Mouse (Mus musculus) intestine, embryonic 15.5 days (tissue): ENCODE results near the gene Nos2. TPM values are rescaled to one million over a fixed set of nuclear protein-coding genes. Genes with fewer than 3 reads are reported as not detected.
A peak's percentile ranks its signal among the peaks of the same experiment; 100 is the strongest.
"Not testable (repeated sequence)": the region's sequence is repeated elsewhere in the genome, so short reads cannot be mapped to it uniquely, and the experiment has no call there.

Experiments used
- ATAC-seq: fragments of 200-750 bp; cut with Nextera tagmentation; 2 replicates; pipeline ENCODE4 v1.8.0; 2017; ENCODE audit warnings: moderate TSS enrichment, moderate library complexity
- H3K27ac ChIP-seq: fragments of 300-500 bp; sonication (generic); 2 replicates; pipeline ENCODE4 v1.5.1; 2015; ENCODE audit warnings: mild to moderate bottlenecking, inconsistent platforms
- H3K27me3 ChIP-seq: fragments of 300-500 bp; sonication (generic); replicated peaks from 2 replicates; pipeline ENCODE4 v1.6.1; 2015; ENCODE audit warnings: inconsistent platforms
- H3K36me3 ChIP-seq: fragments of 300-500 bp; sonication (generic); 2 replicates; pipeline ENCODE4 v1.6.1; 2015; ENCODE audit warnings: inconsistent platforms
- H3K4me1 ChIP-seq: fragments of 300-500 bp; sonication (generic); replicated peaks from 2 replicates; pipeline ENCODE4 v1.6.1; 2015; ENCODE audit warnings: inconsistent platforms
- H3K4me2 ChIP-seq: fragments of 300-500 bp; sonication (generic); replicated peaks from 2 replicates; pipeline ENCODE4 v1.6.1; 2015; ENCODE audit warnings: mild to moderate bottlenecking, inconsistent platforms
- H3K4me3 ChIP-seq: fragments of 300-500 bp; sonication (generic); replicated peaks from 2 replicates; pipeline ENCODE4 v1.5.1; 2015; ENCODE audit warnings: inconsistent platforms
- H3K9ac ChIP-seq: fragments of 300-500 bp; sonication (generic); 2 replicates; pipeline ENCODE4 v1.6.1; 2015; ENCODE audit warnings: inconsistent platforms
- H3K9me3 ChIP-seq: fragments of 300-500 bp; sonication (generic); 2 replicates; pipeline ENCODE4 v1.6.1; 2016; ENCODE audit warnings: inconsistent platforms
- WGBS: fragments of 180-500 bp; shearing (Covaris S2); methylation state at CpG from one replicate; pipeline ENCODE4 v1.1.7; 2015; 5-methylcytosine and 5-hydroxymethylcytosine counted together
- polyA plus RNA-seq: library from polyadenylated mRNA; unstranded; fragments of >200 nt; fragmentation: Nextera tagmentation; extraction: Ambion mirVana; gene quantifications from 2 replicates; pipeline ENCODE4 v1.2.1, GENCODE M21; 2015

Gene Nos2
- polyA plus RNA-seq, 1 experiment from 2014 or later, result 1.1 TPM

DNA sequence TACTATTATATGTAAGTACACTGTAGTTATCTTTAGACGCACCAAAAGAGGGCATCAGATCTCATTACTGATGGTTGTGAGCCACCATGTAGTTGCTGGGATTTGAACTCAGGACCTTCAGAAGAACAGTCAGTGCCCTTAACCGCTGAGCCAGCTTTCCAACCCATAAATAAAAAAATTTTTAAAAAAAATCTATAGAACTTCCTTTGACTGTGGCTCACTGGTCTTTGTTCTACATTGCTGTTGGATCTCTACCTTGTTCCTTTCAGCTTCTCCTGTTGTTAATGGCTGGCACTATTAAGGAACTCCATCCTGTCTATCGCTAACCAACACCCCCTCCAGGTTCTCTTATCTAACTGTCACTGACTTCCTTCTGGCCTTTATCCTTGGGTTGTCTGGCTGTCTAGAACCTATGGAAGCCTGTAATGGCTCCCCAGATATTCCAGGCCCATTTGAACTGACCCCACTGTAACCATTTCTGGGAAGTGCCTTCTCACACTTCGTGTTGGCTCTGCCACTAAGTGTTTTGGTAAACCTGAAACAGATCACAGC is 59.6 kb downstream of the Nos2 start:
- 62% methylated on average over 4 of the region's 4 CpGs for WGBS

DNA sequence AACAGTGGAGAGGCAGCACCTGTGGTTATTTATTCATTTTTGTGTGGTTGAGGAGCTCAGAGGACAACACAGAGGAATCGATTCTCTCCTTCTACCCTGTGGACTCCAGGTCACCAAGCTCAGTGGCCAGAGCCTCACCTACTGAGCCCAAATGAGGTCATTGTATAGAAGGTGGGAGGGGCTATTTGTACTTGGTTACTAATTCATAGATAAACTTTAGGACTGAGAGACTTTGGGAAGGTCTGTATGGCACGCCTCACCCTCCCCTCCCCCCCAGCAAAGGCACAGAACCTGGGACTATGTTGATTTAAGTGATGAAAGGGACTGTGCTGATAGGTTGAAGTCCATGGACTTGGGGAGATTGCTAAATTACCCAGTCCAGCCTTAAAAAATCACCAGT is 61.5 kb downstream of the Nos2 start:
- Histone ChIP-seq H3K36me3 (no peaks in the 10 kb centered on the region), H3K4me1 (peaks cover 10% of the 10 kb centered on the region; the same call in 1 of the 2 replicates), H3K9ac (no peak overlapping the region), H3K27me3 (no peaks in the 10 kb centered on the region), H3K4me2 (no peak overlapping the region), H3K4me3 (no peak overlapping the region), H3K27ac (0 out of 2 replicates have a peak overlapping the region, but pooled peaks have one; percentile 18), H3K9me3 (no peaks in the 10 kb centered on the region)
- WGBS, result 60% methylated on average over 2 of the region's 2 CpGs
- ATAC-seq, result peak; percentile 86

More for the DNA sequence above, 59.6 kb downstream of the Nos2 start:
- no peak overlapping the region for H3K4me2 ChIP-seq
- H3K27ac ChIP-seq, result no peak overlapping the region
- ATAC-seq, result no peak
- no peak overlapping the region for H3K4me3 ChIP-seq
- no peaks in the 10 kb centered on the region for H3K27me3 ChIP-seq
- H3K36me3 ChIP-seq, result no peaks in the 10 kb centered on the region
- H3K9ac ChIP-seq, result no peak overlapping the region
- peaks cover 8% of the 10 kb centered on the region; the same call in 1 of the 2 replicates for H3K4me1 ChIP-seq
- H3K9me3 ChIP-seq, result no peaks in the 10 kb centered on the region

DNA sequence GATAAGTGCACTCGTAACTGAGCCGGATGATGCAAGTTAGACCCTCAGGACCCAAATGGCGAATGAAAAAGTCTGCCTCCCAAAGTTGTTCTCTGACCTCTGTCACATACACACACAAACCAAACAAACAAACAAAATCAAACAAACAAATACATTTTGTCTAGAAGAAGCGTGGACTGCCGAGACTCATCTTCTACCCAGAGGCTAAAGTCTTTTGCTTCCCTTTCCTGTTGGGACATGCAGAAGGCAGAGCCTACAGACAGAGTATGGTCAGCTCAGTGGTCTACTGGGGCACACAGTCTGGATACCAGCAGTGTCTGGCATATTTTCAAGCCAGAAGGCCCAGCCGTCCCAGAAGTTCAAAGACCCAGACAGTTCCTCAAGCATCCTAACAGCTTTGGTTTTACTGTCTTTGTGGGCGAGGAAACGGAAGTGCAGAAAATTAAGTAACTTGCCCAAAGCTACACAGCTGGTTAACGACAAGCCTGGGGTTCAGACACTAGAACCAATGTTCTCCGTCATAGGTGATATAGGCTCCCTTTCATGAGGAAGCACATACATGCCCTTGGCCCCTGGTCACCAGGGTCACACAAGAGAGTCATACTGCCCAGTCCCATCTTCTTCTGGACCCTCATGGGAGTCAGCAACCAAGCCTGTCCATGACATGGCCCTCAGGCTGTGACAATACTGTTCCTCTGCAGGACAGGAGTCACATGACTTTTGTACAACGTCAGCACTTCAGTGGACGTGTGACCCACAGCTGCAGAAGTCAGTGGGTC is 62.1 kb downstream of the Nos2 start:
- ATAC-seq, result no peak
- WGBS, result 62% methylated on average over 12 of the region's 12 CpGs
- H3K4me1 ChIP-seq, result peaks cover 10% of the 10 kb centered on the region; the same call in 1 of the 2 replicates
- H3K9ac ChIP-seq, result no peak overlapping the region
- H3K4me3 ChIP-seq, result no peak overlapping the region
- H3K27me3 ChIP-seq, result no peaks in the 10 kb centered on the region
- no peaks in the 10 kb centered on the region for H3K36me3 ChIP-seq
- H3K4me2 ChIP-seq, result peak overlapping the region; percentile 15; the same call in 1 of the 2 replicates
- H3K27ac ChIP-seq, result peak overlapping the region; percentile 45; the same call in 1 of the 2 replicates
- no peaks in the 10 kb centered on the region for H3K9me3 ChIP-seq

DNA sequence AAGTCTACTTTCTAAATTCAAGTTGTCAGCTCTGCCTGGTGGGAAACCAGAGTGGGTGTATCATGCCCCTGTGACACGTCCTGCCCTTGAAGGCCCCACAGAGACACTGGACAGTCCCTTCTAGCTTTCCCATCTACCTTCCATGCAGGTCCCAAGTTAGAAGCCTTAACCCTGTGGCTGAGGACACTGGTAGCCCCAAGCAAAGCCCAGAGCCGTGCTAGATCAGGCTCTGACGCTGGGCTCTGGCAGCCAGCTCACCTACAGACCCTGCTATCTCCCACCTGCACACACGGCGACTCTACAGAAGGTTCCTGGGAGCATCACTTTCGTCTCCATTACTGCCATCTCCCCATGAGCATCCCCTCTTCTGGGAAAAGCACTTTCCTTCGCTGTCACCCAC is 63.0 kb downstream of the Nos2 start:
- Histone ChIP-seq H3K27me3 (no peaks in the 10 kb centered on the region), H3K4me3 (peak overlapping the region; percentile 24; the same call in 1 of the 2 replicates), H3K4me1 (peaks cover 10% of the 10 kb centered on the region; the same call in 1 of the 2 replicates), H3K27ac (0 out of 2 replicates have a peak overlapping the region, but pooled peaks have one; percentile 23), H3K9ac (no peak overlapping the region), H3K36me3 (no peaks in the 10 kb centered on the region), H3K4me2 (peak overlapping the region; percentile 38), H3K9me3 (no peaks in the 10 kb centered on the region)
- 79% methylated on average over 7 of the region's 7 CpGs for WGBS
- no peak for ATAC-seq

DNA sequence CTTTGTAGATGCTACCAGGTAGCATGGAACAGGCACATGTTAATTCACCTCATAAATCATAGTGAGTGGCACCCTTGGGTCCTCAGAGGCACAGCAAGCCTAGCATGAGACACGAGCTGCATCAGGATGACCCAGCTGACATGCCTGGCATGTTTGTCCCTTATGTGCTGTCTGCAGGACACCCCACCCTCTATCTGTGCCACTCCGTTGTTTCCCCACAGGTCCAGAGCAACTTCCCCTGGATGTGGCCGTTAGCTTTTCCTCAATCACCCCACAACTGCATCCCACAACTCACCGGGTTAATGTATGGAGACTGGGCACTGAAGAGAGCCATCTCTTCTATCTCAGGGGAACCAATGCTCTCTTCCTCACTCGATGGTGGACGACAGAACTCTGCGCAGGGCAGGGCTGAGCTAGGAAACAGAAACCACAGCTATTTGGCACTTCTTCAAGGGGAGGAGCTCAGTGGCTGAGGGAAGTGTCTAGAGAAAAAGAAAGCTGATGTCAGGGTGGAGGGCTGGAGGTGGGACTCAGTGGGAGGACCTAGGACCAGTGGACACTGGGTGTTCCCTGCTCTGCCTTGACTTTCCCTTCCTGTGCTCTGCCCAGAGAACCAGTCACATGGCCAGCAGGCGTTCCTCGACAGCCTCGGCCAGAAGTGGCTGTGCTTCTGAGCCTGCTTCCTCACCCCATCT is 64.0 kb downstream of the Nos2 start, which contains the start of gene Lgals9:
TSS of gene Lgals9 (minus strand) at position 464 of the 695 bp plus-strand sequence.
- ATAC-seq, result peak; percentile 66
- Histone ChIP-seq H3K27ac (peak within 1 kb of the TSS; percentile 38), H3K4me1 (peaks cover 10% of the 10 kb centered on the region; the same call in 1 of the 2 replicates), H3K27me3 (no peaks in the 10 kb centered on the region), H3K9me3 (no peaks in the 10 kb centered on the region), H3K36me3 (no peaks in the 10 kb centered on the region), H3K4me3 (peak within 1 kb of the TSS; percentile 24), H3K4me2 (peak within 1 kb of the TSS; percentile 38), H3K9ac (no peak within 1 kb of the TSS)
- 37% methylated on average over 10 of the region's 10 CpGs for WGBS

DNA sequence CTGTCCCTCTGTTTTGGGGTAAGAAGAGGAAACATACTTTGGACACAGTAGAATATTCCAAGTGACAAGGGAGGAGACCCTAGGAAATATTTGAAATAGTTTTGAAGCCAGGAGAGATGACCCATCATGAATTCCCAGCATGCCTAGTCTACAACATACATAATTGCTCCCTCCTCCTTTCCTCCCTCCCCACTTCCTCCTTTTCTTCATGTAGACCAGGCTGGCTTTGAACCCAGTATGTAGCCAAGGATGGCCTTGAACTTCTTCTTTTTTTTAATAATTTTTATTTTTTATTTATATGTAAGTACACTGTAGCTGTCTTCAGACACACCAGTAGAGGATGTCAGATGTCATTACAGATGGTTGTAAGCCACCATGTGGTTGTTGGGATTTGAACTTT is 64.9 kb downstream of the Nos2 start:
- ATAC-seq, result no peak
- Histone ChIP-seq H3K27ac (no peak overlapping the region), H3K36me3 (no peaks in the 10 kb centered on the region), H3K4me1 (peaks cover 10% of the 10 kb centered on the region; the same call in 1 of the 2 replicates), H3K4me3 (no peak overlapping the region), H3K9ac (no peak overlapping the region), H3K27me3 (no peaks in the 10 kb centered on the region), H3K9me3 (no peaks in the 10 kb centered on the region), H3K4me2 (no peak overlapping the region)

DNA sequence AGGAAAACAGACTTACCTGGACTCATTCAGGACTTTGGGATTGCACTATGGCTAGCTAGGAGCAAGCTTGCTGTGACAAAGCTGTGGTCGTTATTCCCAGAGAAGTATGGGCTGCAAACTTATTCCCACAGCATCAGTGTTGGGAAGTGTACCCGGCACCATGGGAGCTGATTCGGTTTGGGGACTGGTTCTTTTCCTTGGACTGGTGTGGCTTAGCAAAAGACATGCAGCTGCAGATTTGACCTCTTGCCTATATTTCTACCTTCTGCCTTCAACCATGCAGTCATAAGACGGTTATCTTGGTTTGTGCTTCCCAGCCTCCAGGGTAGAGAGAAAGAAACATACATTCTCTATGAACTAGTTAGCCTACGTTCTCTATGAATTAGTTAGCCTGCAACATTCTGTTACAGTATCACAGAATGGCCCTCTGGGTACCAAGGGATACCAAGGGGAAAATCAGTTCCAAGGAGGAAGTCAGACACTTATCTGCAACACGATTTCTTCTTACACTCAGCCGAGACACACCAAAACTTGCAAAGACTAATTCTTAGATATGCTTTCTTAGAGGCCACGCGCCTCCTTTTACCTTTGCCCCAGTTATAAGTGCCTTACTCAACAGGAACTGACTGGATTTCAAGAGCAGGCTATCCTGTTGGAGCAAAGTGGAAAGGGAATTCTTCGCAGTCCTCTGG is 65.9 kb downstream of the Nos2 start:
- Histone ChIP-seq H3K4me2 (no peak overlapping the region), H3K9me3 (no peaks in the 10 kb centered on the region), H3K4me3 (no peak overlapping the region), H3K36me3 (no peaks in the 10 kb centered on the region), H3K27ac (peak overlapping the region; percentile 44), H3K9ac (no peak overlapping the region), H3K27me3 (no peaks in the 10 kb centered on the region), H3K4me1 (peaks cover 10% of the 10 kb centered on the region; the same call in 1 of the 2 replicates)
- no peak for ATAC-seq
- 78% methylated on average over 10 of the region's 10 CpGs for WGBS

DNA sequence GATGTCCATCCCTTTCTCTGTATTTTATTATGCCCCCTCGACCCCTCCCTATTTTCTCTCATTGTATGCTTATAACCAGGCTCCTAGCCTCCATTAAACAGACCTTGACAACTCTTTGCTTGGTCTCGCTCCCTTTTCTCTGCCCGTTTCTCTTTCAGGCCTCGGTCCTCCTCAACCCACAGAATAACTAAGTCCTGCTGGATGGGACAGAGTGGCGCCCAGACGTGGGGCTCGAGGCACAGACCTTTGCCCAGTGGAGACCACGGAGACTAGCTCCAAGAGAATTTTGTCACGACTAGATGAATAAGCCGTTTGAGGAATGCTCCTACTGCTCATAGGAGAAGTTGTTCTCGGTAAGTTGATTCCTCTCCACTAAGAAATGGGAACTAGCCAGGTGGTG is 68.6 kb downstream of the Nos2 start:
- ATAC-seq, H3K9me3 ChIP-seq, H3K9ac ChIP-seq, H3K27me3 ChIP-seq, H3K36me3 ChIP-seq, H3K4me2 ChIP-seq, H3K27ac ChIP-seq, H3K4me3 ChIP-seq, H3K4me1 ChIP-seq: not testable (repeated sequence)
- 93% methylated on average over 11 of the region's 11 CpGs for WGBS

DNA sequence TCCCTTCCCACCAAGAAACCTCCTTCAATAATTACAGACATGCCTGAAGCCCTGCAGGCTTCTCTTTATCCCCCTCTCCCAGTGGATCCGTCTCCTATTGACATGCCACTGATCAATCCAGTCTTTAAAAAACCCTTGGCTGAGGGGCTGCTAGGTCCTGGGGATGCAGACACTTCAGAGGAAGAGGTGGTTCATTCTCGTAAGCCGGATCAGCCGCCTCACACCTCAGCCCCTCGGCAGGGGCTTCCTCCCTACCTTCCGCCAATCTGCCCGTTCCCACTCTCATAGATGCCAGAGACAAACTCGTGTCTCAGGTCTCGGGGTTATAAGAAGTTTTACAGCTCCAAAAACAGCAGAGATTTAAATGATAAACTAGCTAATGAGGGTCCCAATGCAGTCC is 69.5 kb downstream of the Nos2 start:
- H3K27ac ChIP-seq, result no peak overlapping the region
- H3K9me3 ChIP-seq, result no peaks in the 10 kb centered on the region
- no peak overlapping the region for H3K9ac ChIP-seq
- 0 out of 2 replicates have a peak, but pooled peaks cover 3% of the 10 kb centered on the region for H3K4me1 ChIP-seq
- no peaks in the 10 kb centered on the region for H3K36me3 ChIP-seq
- WGBS, result 92% methylated on average over 9 of the region's 9 CpGs
- H3K4me3 ChIP-seq, result no peak overlapping the region
- no peak overlapping the region for H3K4me2 ChIP-seq
- ATAC-seq, result no peak
- no peaks in the 10 kb centered on the region for H3K27me3 ChIP-seq

DNA sequence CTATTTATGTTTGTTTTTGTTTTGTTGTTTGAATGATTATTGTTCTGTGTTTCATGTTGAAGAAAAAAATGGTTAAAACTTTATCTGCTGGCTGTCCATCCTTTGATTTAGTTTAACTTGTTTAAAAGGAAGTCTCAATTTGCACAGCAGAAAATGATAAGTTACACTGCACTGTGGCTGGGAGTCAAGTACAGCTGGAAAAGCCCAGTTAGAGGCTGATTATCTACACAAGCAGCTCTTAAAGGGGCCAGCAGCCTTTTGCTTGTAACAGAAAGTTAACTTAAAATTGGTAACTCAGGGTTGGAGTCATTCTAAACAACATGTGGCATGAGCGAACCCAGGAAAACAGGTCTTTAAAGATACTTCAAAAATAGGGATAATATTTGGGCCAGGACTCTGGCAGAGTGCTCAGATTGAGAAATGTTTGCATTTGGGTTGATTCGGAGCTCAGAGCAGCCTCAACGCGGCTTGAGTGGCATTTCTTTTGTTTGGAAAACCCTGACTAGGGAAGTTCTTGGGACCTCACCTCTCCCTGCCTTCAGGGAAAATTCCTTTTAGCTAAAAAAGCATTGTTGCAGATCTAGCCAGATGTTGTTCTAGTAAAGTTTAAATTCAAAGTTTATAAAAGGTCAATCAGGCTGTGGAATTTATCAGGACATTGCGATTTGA is 70.4 kb downstream of the Nos2 start:
- H3K4me1 ChIP-seq, H3K4me3 ChIP-seq, H3K27ac ChIP-seq, H3K4me2 ChIP-seq, H3K27me3 ChIP-seq, H3K9ac ChIP-seq, ATAC-seq, H3K9me3 ChIP-seq, H3K36me3 ChIP-seq: not testable (repeated sequence)
- WGBS, result 81% methylated on average over 5 of the region's 5 CpGs

DNA sequence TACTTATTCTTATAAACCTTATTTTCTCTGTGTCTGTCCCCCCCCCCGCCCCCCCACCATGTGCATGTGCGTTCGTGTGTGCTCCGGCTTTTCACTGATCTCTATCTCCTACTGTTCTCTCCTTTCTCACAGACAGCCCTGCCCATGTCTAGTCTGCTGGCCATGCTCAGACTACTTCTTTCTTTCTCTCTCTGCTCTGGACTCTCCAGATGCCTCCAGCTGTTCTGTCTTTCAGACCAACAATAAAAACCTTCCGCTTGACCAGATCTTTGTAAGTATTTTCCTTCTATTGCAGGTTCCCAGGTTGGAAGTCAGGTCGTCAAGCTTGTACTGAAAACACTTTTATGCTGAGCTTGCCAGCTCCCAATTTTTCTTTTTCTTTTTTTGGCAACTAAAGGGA is 78.5 kb downstream of the Nos2 start:
- Histone ChIP-seq H3K27ac (peak overlapping the region; percentile 38; the same call in 1 of the 2 replicates), H3K9me3 (no peaks in the 10 kb centered on the region)
- ATAC-seq, result no peak

More for the DNA sequence above, 78.5 kb downstream of the Nos2 start:
- Histone ChIP-seq H3K4me1 (peaks cover 21% of the 10 kb centered on the region), H3K36me3 (no peaks in the 10 kb centered on the region), H3K4me3 (no peak overlapping the region), H3K9ac (no peak overlapping the region), H3K4me2 (no peak overlapping the region), H3K27me3 (no peaks in the 10 kb centered on the region)
- 41% methylated on average over 6 of the region's 6 CpGs for WGBS
